Mouse (Mus musculus) neural tube, embryonic 10.5 days (tissue): ENCODE measurements around the gene Ugt1a9.
"Not testable (repeated sequence)": the region's sequence is repeated elsewhere in the genome, so short reads cannot be mapped to it uniquely, and the experiment has no call there.

Experiments used
- DNase-seq: peaks from one replicate; pipeline ENCODE4 v3.0.0-alpha.2; 2017; ENCODE audit warnings: low spot score; ENCODE audit errors: extremely low spot score

Gene Ugt1a9

DNA sequence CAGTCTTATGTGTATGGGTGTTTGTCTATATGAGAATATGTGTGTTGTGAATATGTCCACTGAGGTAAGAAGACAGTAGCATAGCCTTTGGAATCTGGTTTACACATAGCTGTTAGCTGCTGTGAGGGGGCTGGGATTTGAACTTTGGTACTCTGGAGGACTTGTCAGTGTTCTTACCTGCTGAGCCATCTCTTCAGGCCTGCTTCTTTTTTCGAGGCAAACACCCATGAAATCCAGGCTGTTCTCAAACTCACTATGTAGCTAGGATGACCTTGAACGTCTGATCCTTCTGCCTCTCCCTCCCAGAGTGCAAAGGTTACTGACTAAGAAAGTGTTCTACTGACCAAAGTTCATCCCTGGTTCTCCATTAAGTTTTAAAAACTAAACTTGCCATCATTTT lies 35.1 kb downstream of the Ugt1a9 start:
- DNase-seq = no peak

DNA sequence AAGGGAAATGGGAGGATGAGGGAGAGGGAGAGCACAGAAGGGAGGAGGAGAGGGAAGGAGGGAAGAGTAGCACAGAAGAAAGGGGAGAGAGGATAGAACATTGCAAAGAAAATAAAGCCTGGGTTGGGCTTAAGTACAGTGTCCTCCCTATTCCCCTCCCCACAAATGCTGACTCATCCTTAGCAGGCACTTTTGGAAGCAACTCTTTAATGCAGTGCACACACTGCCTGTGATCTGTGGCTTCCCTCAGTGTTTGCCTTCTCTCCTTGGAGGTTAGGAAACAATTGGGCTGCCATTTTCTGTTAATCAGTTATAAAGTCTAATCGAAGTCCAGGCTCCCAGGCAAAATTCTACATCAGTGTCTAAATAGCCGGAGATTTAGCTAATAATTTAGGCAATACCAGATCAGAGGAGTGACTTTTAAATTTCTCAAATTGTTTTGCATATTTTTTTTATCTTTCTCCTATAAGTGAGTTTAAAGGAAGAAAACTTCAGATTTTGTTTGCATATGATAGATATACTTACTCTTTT lies 38.5 kb downstream of the Ugt1a9 start:
- DNase-seq = not testable (repeated sequence)

DNA sequence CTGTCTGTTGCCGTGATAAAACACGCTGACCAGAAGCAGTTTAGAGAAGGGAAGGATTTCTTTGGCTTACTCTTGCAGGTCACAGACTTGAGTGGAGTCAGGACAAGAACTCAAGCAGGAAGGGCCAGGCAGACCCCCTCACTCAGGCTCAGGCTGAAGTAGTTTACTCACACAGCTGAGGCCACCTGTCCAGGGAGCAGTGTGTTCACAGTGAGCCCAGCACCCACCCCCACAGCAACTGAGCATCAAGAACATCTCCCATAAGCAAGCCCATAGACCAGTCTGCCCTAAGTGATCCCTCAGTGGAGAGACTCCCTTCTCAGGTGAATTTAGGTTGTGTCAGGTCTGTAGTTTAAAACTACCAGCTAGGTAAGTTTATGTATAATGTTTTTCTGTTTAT lies 39.0 kb downstream of the Ugt1a9 start:
- DNase-seq = not testable (repeated sequence)

GRCm38 (mm10) chr1:88112769-88113168 lies 42.2 kb downstream of the Ugt1a9 start:
- DNase-seq = not testable (repeated sequence)

- DNase-seq = not testable (repeated sequence)
Observed at GRCm38 (mm10) chr1:88120550-88120949, 50.0 kb downstream of the Ugt1a9 start.

DNA sequence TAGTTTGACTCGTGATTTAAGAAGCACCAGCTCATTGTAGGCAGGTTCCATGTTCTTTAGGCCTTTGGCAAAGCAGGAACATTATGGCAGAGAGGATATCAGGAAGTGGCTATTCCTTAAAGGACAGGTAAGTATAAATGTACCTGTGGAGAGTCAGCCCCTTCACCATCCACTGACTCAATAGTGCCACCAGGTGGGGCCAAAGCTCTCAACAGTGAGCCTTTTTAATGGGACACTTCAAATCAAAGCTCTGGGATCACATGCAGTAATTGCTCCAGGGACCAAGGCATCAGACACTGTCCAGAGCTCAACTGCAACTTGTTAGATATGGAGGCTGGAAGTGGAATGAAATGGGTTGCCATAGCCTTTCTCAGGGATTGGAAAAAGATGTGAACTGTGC lies 50.9 kb downstream of the Ugt1a9 start:
- DNase-seq = not testable (repeated sequence)

- DNase-seq = not testable (repeated sequence)
Observed at GRCm38 (mm10) chr1:88125827-88126360, 55.3 kb downstream of the Ugt1a9 start.

DNA sequence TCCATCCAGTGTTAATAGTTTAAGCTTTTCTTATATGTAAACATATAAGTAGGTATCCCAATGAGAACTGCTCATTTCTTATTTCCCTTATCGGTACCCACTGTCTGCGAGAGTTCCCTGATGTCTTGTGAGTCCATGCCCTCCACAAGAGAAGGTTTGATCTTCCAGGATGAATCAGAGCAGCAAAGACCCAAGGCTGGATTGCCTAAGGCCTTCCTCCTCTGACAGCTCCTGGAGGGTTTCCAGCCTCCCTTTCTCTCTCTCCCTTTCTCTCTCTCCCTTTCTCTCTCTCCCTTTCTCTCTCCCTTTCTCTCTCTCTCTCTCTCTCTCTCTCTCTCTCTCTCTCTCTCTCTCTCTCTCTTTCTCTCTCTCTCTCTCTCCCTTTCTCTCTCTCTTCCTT lies 58.5 kb downstream of the Ugt1a9 start:
- not testable (repeated sequence) for DNase-seq

- DNase-seq = not testable (repeated sequence)
Observed at GRCm38 (mm10) chr1:88130223-88130622, 59.6 kb downstream of the Ugt1a9 start.

GRCm38 (mm10) chr1:88133908-88134456 lies 63.4 kb downstream of the Ugt1a9 start:
- DNase-seq = no peak

GRCm38 (mm10) chr1:88134457-88135011 lies 63.9 kb downstream of the Ugt1a9 start, which contains the start of gene Ugt1a6a:
Gene Ugt1a6a (plus strand): TSS chr1:88134809.
- DNase-seq = not testable (repeated sequence)

DNA sequence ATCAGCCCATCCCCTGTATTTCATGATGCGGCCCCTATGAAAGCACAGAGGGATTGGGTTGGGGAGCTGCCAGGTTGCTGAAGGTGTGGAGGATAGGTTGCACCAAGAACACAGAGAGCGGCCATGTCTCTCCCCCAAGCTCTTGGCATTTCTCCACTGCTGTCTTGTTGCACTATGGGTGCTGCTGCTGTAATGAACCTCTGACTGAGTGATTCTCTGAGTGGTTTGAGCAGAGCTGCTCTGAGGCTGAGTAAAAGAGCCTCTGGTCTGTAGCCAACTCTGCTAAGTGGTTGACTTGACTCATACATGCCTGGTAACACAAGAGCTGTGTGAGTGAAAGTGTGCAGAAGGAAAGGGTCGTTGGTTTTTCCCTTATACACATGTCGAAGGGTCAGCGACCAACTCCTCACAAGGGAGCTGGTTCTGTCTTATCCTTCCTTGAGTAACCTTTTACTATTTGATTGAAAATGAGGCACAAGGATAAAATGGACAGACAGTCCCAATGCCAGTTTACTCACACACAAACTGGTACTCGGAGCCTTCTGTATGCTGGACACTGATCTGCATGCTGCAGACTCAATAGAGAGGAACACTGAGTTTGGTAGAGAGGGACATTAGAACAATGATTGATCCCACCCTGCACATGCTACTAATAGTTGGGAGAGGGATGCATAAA lies 64.8 kb downstream of the Ugt1a9 start:
- not testable (repeated sequence) for DNase-seq

GRCm38 (mm10) chr1:88136646-88137045 lies 66.0 kb downstream of the Ugt1a9 start:
- DNase-seq = no peak

DNA sequence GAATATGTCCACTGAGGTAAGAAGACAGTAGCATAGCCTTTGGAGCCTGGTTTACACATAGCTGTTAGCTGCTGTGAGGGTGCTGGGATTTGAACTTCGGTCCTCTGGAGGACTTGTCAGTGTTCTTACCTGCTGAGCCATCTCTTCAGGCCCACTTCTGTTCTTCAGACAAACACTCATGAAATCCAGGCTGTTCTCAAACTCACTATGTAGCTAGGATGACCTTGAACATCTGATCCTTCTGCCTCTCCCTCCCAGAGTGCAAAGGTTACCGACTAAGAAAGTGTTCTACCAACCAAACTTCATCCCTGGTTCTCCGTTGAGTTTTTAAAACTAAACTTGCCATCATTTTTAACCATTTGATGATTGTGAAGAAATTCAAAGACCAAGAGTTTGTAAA lies 66.7 kb downstream of the Ugt1a9 start:
- DNase-seq = no peak

DNA sequence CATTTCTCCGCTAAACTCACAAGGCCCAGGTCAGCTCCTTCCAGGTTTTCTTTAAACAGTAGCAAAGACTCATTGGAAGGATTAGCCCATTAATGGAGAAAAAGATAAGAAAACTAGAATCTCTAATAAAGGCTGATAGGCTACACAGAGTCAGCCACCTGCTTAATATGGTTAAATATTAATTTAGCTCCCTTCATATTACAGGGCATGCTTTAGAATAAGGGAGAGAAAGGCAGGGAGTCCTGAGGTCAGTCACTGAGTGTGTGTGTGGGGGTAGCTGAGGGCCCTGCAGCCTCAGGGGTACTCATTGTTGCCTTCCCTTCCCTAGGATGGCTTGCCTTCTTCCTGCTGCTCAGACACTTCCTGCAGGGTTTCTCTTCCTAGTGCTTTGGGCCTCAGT lies 67.5 kb downstream of the Ugt1a9 start:
- DNase-seq = no peak

DNA sequence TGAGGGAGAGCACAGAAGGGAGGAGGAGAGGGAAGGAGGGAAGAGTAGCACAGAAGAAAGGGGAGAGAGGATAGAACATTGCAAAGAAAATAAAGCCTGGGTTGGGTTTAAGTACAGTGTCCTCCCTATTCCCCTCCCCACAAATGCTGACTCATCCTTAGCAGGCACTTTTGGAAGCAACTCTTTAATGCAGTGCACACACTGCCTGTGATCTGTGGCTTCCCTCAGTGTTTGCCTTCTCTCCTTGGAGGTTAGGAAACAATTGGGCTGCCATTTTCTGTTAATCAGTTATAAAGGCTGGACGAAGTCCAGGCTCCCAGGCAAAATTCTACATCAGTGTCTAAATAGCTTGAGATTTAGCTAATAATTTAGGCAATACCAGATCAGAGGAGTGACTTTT lies 69.9 kb downstream of the Ugt1a9 start:
- not testable (repeated sequence) for DNase-seq

DNA sequence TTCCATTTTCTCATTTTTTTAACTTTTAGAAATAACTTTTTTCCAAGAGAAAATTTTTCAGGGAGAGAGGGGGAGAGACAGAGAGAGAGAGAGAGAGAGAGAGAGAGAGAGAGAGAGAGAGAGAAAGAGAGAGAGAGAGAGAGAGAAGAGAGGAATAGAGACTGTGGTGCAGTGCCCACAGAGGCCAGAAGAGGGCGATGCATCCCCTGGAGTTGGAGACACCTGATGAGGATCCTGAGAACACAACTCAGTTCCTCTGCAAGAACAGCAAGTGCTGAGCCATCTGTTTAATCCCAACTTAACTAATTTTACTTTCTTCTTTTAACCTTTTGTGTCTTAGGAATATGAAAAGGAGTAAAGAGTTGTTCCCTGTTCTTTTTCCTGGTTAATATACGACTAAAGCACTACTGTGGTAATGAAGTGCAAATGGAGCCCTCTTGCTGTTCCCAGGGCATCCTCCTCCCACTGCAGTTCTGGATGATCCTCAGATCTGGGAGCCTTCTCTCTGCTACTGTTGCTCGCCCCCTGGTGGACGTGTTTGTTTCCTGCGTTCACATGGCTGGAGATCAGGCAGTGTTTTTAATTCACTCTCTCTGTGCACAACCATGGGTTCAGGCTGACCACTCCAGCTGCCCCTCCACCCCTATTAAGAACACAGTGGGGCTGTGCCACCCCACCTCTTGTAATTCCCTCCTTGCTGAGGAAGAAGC lies 73.5 kb downstream of the Ugt1a9 start:
- DNase-seq = peak; percentile 26

DNA sequence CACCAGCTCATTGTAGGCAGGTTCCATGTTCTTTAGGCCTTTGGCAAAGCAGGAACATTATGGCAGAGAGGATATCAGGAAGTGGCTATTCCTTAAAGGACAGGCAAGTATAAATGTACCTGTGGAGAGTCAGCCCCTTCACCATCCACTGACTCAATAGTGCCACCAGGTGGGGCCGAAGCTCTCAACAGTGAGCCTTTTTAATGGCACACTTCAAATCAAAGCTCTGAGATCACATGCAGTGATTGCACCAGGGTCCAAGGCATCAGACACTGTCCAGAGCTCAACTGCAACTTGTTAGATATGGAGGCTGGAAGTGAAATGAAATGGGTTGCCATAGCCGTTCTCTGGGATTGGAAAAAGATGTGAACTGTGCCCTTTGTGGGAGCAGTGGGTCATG lies 74.7 kb downstream of the Ugt1a9 start:
- not testable (repeated sequence) for DNase-seq

DNA sequence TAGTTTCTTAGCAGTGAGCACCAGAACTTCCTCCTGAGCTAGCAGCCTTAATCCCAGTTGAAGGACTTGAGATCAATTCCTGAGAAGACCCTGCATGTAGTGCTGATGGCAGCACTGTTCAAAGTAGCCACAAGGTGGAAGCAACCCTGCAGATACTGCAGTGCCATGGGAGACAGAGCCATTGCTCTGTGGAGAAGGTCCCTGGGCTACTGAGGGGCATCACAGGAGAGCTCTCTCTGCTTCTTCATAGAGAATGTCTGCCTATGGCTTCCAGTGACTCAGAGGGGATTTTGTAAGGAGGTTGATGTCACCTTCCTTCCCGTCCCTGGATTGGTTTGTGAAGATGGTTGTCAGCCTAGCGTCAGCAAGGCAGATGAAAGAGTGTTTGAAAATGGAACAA lies 79.5 kb downstream of the Ugt1a9 start:
- not testable (repeated sequence) for DNase-seq

GRCm38 (mm10) chr1:88158430-88158829 lies 87.8 kb downstream of the Ugt1a9 start:
- DNase-seq = no peak

DNA sequence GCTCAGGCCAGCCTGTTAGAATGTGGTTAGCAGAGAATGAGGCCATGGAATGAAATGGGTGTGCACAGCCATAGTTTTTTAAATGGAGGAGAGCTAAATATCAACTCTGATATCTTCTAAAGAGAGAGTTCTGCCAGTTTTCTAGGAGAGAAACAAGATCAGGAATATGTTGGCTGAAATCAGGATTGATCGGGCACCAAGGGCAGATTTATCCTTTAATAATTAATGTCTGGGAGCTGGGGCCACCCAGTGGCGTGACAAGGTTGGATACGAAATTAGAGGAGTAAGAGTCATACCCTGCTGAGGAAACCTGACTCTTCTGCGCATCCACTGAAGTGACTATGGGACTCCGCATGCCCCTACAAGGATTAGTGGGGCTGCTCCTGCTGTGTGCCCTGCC lies 95.1 kb downstream of the Ugt1a9 start, which contains the start of gene Ugt1a5:
Gene Ugt1a5 (plus strand): TSS at position 302 of the 400 bp plus-strand sequence.
- DNase-seq = no peak
